Comparison of ENCODE assay signal across 8 mouse cellular contexts in genomic region chr1:74367886-74368645, GRCm38 (mm10). TPM values are rescaled to one million over a fixed set of nuclear protein-coding genes. Genes with fewer than 3 reads are reported as not detected.
DNase-seq lines count a peak whose midpoint lies in the region; ATAC-seq and TF ChIP-seq lines count a peak whose summit lies in the region.

No protein-coding gene starts in this region.

- peak overlapping the region; percentile 53 for H3K27ac ChIP-seq in heart, adult 2 months
- H3K27ac ChIP-seq in intestine, postnatal 0 days (ENCODE audit: low read depth, low read length): no peak overlapping the region; the same call in 1 of the 2 replicates
- H3K27ac ChIP-seq in lung, embryonic 15.5 days: no peak overlapping the region

- H3K79me2 ChIP-seq in heart, adult 2 months (replicated peaks; ENCODE audit: control insufficient read depth, insufficient read depth, low read length): no peaks in the 10 kb centered on the region

- ATAC-seq in intestine, postnatal 0 days: peak; percentile 74
- peak; percentile 91 for ATAC-seq in lung, embryonic 15.5 days (ENCODE audit: borderline replicate concordance, extremely low read depth, low FRiP score, low TSS enrichment)
- ATAC-seq in neutrophil, adult 5-6 weeks (ENCODE audit: extremely low read depth, insufficient number of reproducible peaks, low FRiP score, poor library complexity, severe bottlenecking): peak; percentile 22; the same call in 1 of the 2 replicates

- H3K27me3 ChIP-seq in heart, adult 2 months (ENCODE audit: control insufficient read depth, insufficient read depth, low read length): no peaks in the 10 kb centered on the region
- no peaks in the 10 kb centered on the region for H3K27me3 ChIP-seq in intestine, postnatal 0 days (replicated peaks; ENCODE audit: control insufficient read depth, insufficient read depth, low read length)
- no peaks in the 10 kb centered on the region for H3K27me3 ChIP-seq in lung, embryonic 15.5 days

- H3K4me2 ChIP-seq in intestine, postnatal 0 days (replicated peaks; ENCODE audit: low read depth): peak overlapping the region; percentile 67
- H3K4me2 ChIP-seq in lung, embryonic 15.5 days: peak overlapping the region; percentile 73

- H3K4me3 ChIP-seq in heart, adult 2 months: peak overlapping the region; percentile 18
- peak overlapping the region; percentile 31 for H3K4me3 ChIP-seq in intestine, postnatal 0 days (ENCODE audit: low read depth, low read length)
- peak overlapping the region; percentile 30 for H3K4me3 ChIP-seq in lung, embryonic 15.5 days

- peak; percentile 43 for TF ChIP-seq CTCF in heart, adult 2 months (IDR thresholded peaks at IDR 0.05)
- peak; percentile 43 for TF ChIP-seq CTCF in intestine, postnatal 0 days (IDR thresholded peaks at IDR 0.05; ENCODE audit: low read depth)

- H3K9me3 ChIP-seq in intestine, postnatal 0 days (ENCODE audit: control insufficient read depth): no peaks in the 10 kb centered on the region
- no peaks in the 10 kb centered on the region for H3K9me3 ChIP-seq in lung, embryonic 15.5 days

- 0 out of 2 replicates have a peak, but pooled peaks have one; percentile 6 for TF ChIP-seq EP300 in heart, adult 2 months (IDR thresholded peaks at IDR 0.05; ENCODE audit: insufficient read depth, low read depth, low read length)

- H3K36me3 ChIP-seq in heart, adult 2 months (ENCODE audit: control insufficient read depth, insufficient read depth, low read length): no peaks in the 10 kb centered on the region
- H3K36me3 ChIP-seq in intestine, postnatal 0 days (ENCODE audit: control insufficient read depth, insufficient read depth): no peaks in the 10 kb centered on the region
- no peaks in the 10 kb centered on the region for H3K36me3 ChIP-seq in lung, embryonic 15.5 days

- intact Hi-C loops in heart, adult 2 months (cut with DNase I): no loop called here

- TF ChIP-seq POLR2A in heart, adult 2 months (IDR thresholded peaks at IDR 0.05; ENCODE audit: insufficient read depth, low read depth, low read length): peak; percentile 70

- WGBS in heart, adult 2 months: 8% methylated on average over 34 of the region's 34 CpGs
- 9% methylated on average over 34 of the region's 34 CpGs for WGBS in intestine, postnatal 0 days
- WGBS in lung, embryonic 15.5 days: 10% methylated on average over 34 of the region's 34 CpGs

- DNase-seq in right cerebral cortex, adult 18-20 months: peak; percentile 53
- no peak for DNase-seq in right cerebral cortex, postnatal 36 days (ENCODE audit: low spot score in 2 of 2)
- peak; percentile 71 for DNase-seq in embryo, embryonic 11 days
- DNase-seq in heart, adult 2 months: peak; percentile 79 to 85
- no peak for DNase-seq in T-cell, adult 2 months (ENCODE audit: low spot score)

- peaks cover 20% of the 10 kb centered on the region for H3K4me1 ChIP-seq in heart, adult 2 months (ENCODE audit: control insufficient read depth, insufficient read depth, low read length)
- H3K4me1 ChIP-seq in intestine, postnatal 0 days (replicated peaks; ENCODE audit: control insufficient read depth, insufficient read depth, low read length): no peaks in the 10 kb centered on the region
- H3K4me1 ChIP-seq in lung, embryonic 15.5 days: peaks cover 10% of the 10 kb centered on the region

- H3K9ac ChIP-seq in heart, adult 2 months (ENCODE audit: low read depth, low read length): peak overlapping the region; percentile 59
- H3K9ac ChIP-seq in intestine, postnatal 0 days (ENCODE audit: low read depth, low read length): peak overlapping the region; percentile 45; the same call in 1 of the 2 replicates
- peak overlapping the region; percentile 39 for H3K9ac ChIP-seq in lung, embryonic 15.5 days

RNA-seq across cellular contexts. Expression of gene Catip, which starts 6.2 kb away (rescaled TPM):
- under 1 TPM; 0.29 to 0.34 TPM for total RNA-seq in heart, adult 2 months (2021)
- 1.1 and 2.3 TPM in 2 replicates for polyA plus RNA-seq in heart, adult 2 months (2012; rRNA removed)
- polyA plus RNA-seq in intestine, postnatal 0 days (2015; fragmentation: Nextera tagmentation; extraction: Ambion mirVana): 0.25 and 0.33 TPM in 2 replicates
- polyA plus RNA-seq in lung, embryonic 15.5 days (2015; fragmentation: Nextera tagmentation; extraction: Ambion mirVana): 1.1 TPM in 2 replicates
- 0.86 TPM in 1 of 2 replicates, not detected in the other for total RNA-seq in neutrophil, adult 5-6 weeks (2017)

RNA-seq across cellular contexts. Expression of gene Slc11a1, which starts 6.9 kb away (rescaled TPM):
- 1 to 10 TPM; 5.2 to 5.8 TPM for total RNA-seq in heart, adult 2 months (2021)
- polyA plus RNA-seq in heart, adult 2 months (2012; rRNA removed): 12.3 and 13.0 TPM in 2 replicates
- polyA plus RNA-seq in intestine, postnatal 0 days (2015; fragmentation: Nextera tagmentation; extraction: Ambion mirVana): 3.8 and 4.3 TPM in 2 replicates
- 4.5 and 4.6 TPM in 2 replicates for polyA plus RNA-seq in lung, embryonic 15.5 days (2015; fragmentation: Nextera tagmentation; extraction: Ambion mirVana)
- total RNA-seq in neutrophil, adult 5-6 weeks (2017): 148 and 164 TPM in 2 replicates

RNA-seq across cellular contexts. Expression of gene Ctdsp1, which starts 23.2 kb away (rescaled TPM):
- 100 to 1,000 TPM; 122 to 137 TPM for total RNA-seq in heart, adult 2 months (2021)
- polyA plus RNA-seq in heart, adult 2 months (2012; rRNA removed): 122 and 127 TPM in 2 replicates
- 48.9 and 52.4 TPM in 2 replicates for polyA plus RNA-seq in intestine, postnatal 0 days (2015; fragmentation: Nextera tagmentation; extraction: Ambion mirVana)
- 93.0 and 96.0 TPM in 2 replicates for polyA plus RNA-seq in lung, embryonic 15.5 days (2015; fragmentation: Nextera tagmentation; extraction: Ambion mirVana)
- 66.9 and 67.8 TPM in 2 replicates for total RNA-seq in neutrophil, adult 5-6 weeks (2017)

RNA-seq across cellular contexts. Expression of gene Vil1, which starts 41.1 kb away (rescaled TPM):
- under 1 TPM; 0.80 to 0.97 TPM for total RNA-seq in heart, adult 2 months (2021)
- polyA plus RNA-seq in heart, adult 2 months (2012; rRNA removed): 0.27 and 0.29 TPM in 2 replicates
- 217 and 244 TPM in 2 replicates for polyA plus RNA-seq in intestine, postnatal 0 days (2015; fragmentation: Nextera tagmentation; extraction: Ambion mirVana)
- polyA plus RNA-seq in lung, embryonic 15.5 days (2015; fragmentation: Nextera tagmentation; extraction: Ambion mirVana): 0.34 and 0.40 TPM in 2 replicates
- not detected in 2 replicates for total RNA-seq in neutrophil, adult 5-6 weeks (2017)

Comparison
In these comparisons a context has a peak if more than half of its experiments do, and no peak if none do; other contexts are left out.
1. DNase-seq: peak in right cerebral cortex, adult 18-20 months (single experiment), embryo, embryonic 11 days (single experiment) and heart, adult 2 months (2 of 2); none in right cerebral cortex, postnatal 36 days (0 of 2) and T-cell, adult 2 months (single experiment).
2. ATAC-seq: peak in every context shown above with its lines; median percentile 91 in lung, embryonic 15.5 days; 74 in intestine, postnatal 0 days; 22 in neutrophil, adult 5-6 weeks.
3. Peak in every context shown above with its lines, with median percentiles within 50 percentile points of each other: H3K4me3 ChIP-seq and H3K9ac ChIP-seq.